Mouse (Mus musculus): ENCODE data around the gene Btf3. TPM values are rescaled to one million over a fixed set of nuclear protein-coding genes. Genes with fewer than 3 reads are reported as not detected.

Btf3 gene
- polyA plus RNA-seq, 1 experiment: 100 TPM

DNA sequence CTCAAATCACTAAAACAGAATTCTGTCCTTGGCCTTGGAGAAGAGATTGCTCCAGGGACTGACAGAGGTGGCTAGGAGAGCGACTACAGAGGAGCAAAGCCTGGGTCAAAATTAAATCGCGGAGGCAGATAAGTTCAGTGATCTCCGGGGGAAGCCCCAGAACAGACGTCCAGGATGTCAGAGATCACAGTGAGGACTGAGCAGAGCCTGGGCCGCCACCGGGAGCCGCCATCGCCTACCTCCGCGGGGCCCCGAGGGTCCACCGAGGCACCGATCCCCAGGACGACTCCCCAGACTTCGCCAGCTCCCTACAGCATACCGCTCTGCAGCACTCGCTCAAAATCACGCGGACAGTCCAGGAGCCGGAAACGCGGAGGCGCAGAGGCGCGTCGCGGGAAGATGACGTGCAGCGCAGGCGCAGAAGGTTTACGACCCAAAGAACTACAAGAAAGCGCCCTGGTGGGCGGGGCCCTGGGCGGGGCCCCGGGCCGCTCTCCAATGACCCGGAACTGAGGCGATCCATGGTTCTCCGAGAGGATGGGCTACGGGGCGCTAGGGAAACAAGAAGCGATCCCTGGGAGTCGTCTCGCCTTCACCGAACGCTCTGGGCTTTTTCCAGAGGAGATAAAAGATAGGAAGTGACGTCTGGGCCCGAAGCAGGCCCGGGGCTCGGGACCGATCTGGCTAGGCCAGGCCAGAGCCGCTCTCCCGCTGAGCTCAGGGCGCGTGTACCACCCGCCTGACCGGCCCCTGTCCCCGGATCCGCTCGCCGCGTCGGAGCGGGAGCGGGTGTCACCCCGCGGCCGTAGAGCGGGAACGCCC, 54.0 kb downstream of the Btf3 start, which contains the start of the genes Utp15 and Ankra2:
TSS of gene Utp15 (minus strand) at position 406 of the 822 bp plus-strand sequence.
TSS of gene Ankra2 (plus strand) at position 439 of the 822 bp plus-strand sequence.
- TF ChIP-seq GATA1 (IDR thresholded peaks at IDR 0.05; ENCODE audit: low read length): no peak

Other genes starting within 250 kb of the Btf3 start
- gene Arhgef28, start 110.6 kb downstream of the Btf3 start, polyA plus RNA-seq (2012): not detected in 2 replicates
- gene Utp15, start 54.0 kb downstream of the Btf3 start, polyA plus RNA-seq (2012): 17.0 and 26.1 TPM in 2 replicates
- gene Ankra2, start 53.9 kb downstream of the Btf3 start, polyA plus RNA-seq (2012): 20.2 and 30.3 TPM in 2 replicates
- not detected in 2 replicates for gene Gm21976, start 37.1 kb downstream of the Btf3 start, polyA plus RNA-seq (2012)
- gene Foxd1, start 37.2 kb upstream of the Btf3 start, polyA plus RNA-seq (2012): not detected in 2 replicates
- 0.69 and 0.83 TPM in 2 replicates for gene Gm10320, start 175.0 kb upstream of the Btf3 start, polyA plus RNA-seq (2012)

Measured in G1E-ER4 (cell line).